Mouse (Mus musculus) liver, adult (tissue): Measurements from ENCODE around the gene Fabp1.

Source experiments
- GATA4 ChIP-seq: IDR thresholded peaks from 2 replicates; pipeline ENCODE4 v1.6.1; 2014; ENCODE audit warnings: mild to moderate bottlenecking, low read length; ENCODE audit not compliant: insufficient replicate concordance

Fabp1 gene

GRCm38 (mm10) chr6:71239069-71239750 lies 39.6 kb downstream of the Fabp1 start:
- no peak for TF ChIP-seq GATA4

- no peak for TF ChIP-seq GATA4
Measured at GRCm38 (mm10) chr6:71240831-71241230, 41.2 kb downstream of the Fabp1 start.

GRCm38 (mm10) chr6:71242811-71243210 lies 43.2 kb downstream of the Fabp1 start:
- TF ChIP-seq GATA4, result no peak

- TF ChIP-seq GATA4, result no peak
Measured at GRCm38 (mm10) chr6:71243258-71243657, 43.6 kb downstream of the Fabp1 start.

- no peak for TF ChIP-seq GATA4
Measured at GRCm38 (mm10) chr6:71248420-71248819, 48.8 kb downstream of the Fabp1 start.

GRCm38 (mm10) chr6:71249615-71250014 lies 50.0 kb downstream of the Fabp1 start:
- no peak for TF ChIP-seq GATA4

GRCm38 (mm10) chr6:71250951-71251350 lies 51.3 kb downstream of the Fabp1 start:
- no peak for TF ChIP-seq GATA4

GRCm38 (mm10) chr6:71254456-71254855 lies 54.8 kb downstream of the Fabp1 start:
- no peak for TF ChIP-seq GATA4
